Mouse (Mus musculus) brain, embryonic 14.5 days (tissue): Measurements from ENCODE around the gene Sarm1.

ENCODE experiments used
- CTCF ChIP-seq: fragments of 200-500 bp; IDR thresholded peaks from 2 replicates; pipeline ENCODE4 v1.5.1; 2012; ENCODE audit warnings: inconsistent platforms, mild to moderate bottlenecking, moderate library complexity, borderline replicate concordance; ENCODE audit not compliant: insufficient read depth, insufficient read length; ENCODE audit errors: extremely low read depth
- POLR2A ChIP-seq: fragments of 200-500 bp; IDR thresholded peaks from 2 replicates; pipeline ENCODE4 v1.6.1; 2012; ENCODE audit warnings: mild to moderate bottlenecking, inconsistent platforms, borderline replicate concordance; ENCODE audit not compliant: poor library complexity, insufficient read depth, insufficient read length, severe bottlenecking; ENCODE audit errors: extremely low read depth

- TF ChIP-seq CTCF (no peak), POLR2A (no peak)
Measured at GRCm38 (mm10) chr11:78499543-78499942, 2.0 kb upstream of the Sarm1 start.
